22 mouse cellular contexts compared by ENCODE assay signal in genomic region chr2:87293977-87294376, GRCm38 (mm10). TPM values are rescaled to one million over a fixed set of nuclear protein-coding genes. Genes with fewer than 3 reads are reported as not detected.
DNase-seq lines count a peak whose midpoint lies in the region; ATAC-seq and TF ChIP-seq lines count a peak whose summit lies in the region.
"Not testable (repeated sequence)": the region's sequence is repeated elsewhere in the genome, so short reads cannot be mapped to it uniquely, and the experiment has no call there.
"Had no signal": no experiment of that assay in that cellular context is flagged by ENCODE, and none has a peak within 500 bp of the region (broad histone marks: within the 10 kb centered on the region; RNA-seq: fewer than 3 reads in every experiment).

No protein-coding gene starts in this region.

- H3K27ac ChIP-seq in heart, adult 2 months; heart, postnatal 0 days (ENCODE audit: low read depth): not testable (repeated sequence)

- TF ChIP-seq EP300 in heart, adult 2 months (IDR thresholded peaks at IDR 0.05; ENCODE audit: insufficient read depth, low read depth, low read length); heart, postnatal 0 days (IDR thresholded peaks at IDR 0.05; ENCODE audit: low read depth): not testable (repeated sequence)

- not testable (repeated sequence) for H3K9me3 ChIP-seq in heart, postnatal 0 days (replicated peaks; ENCODE audit: control insufficient read depth, low read length)

- intact Hi-C loops in heart, adult 2 months (cut with DNase I); heart, postnatal 14 days (cut with DNase I): not testable (repeated sequence)

- ATAC-seq in heart, postnatal 0 days (ENCODE audit: insufficient read depth, low read depth), result peak; percentile 36; the same call in 1 of the 2 replicates

- DNase-seq in heart, adult 11 months, result peak; percentile 92
- peak in 1 of 2 experiments; percentile 42 for DNase-seq in heart, adult 2 months
- DNase-seq in heart, adult 9 months (ENCODE audit: low spot score in 2 of 2), result peak; percentile 20 to 22
- not testable (repeated sequence) for DNase-seq in heart, postnatal 0 days (ENCODE audit: low spot score)
- peak; percentile 9 to 42 for DNase-seq in heart, postnatal 14 days

- not testable (repeated sequence) for H3K79me2 ChIP-seq in heart, adult 2 months (replicated peaks; ENCODE audit: control insufficient read depth, insufficient read depth, low read length)

- not testable (repeated sequence) for H3K4me2 ChIP-seq in heart, postnatal 0 days (ENCODE audit: low read depth, low read length)

- TF ChIP-seq CTCF in heart, adult 2 months (IDR thresholded peaks at IDR 0.05), result peak; percentile 16; the same call in 1 of the 2 replicates
- TF ChIP-seq CTCF in heart, postnatal 0 days (IDR thresholded peaks at IDR 0.05; ENCODE audit: low read depth), result not testable (repeated sequence)

- H3K36me3 ChIP-seq in heart, adult 2 months (ENCODE audit: control insufficient read depth, insufficient read depth, low read length); heart, postnatal 0 days (replicated peaks; ENCODE audit: control insufficient read depth, insufficient read depth, low read length): not testable (repeated sequence)

- not testable (repeated sequence) for H3K4me1 ChIP-seq in heart, adult 2 months (ENCODE audit: control insufficient read depth, insufficient read depth, low read length); heart, postnatal 0 days (ENCODE audit: control insufficient read depth, insufficient read depth)

- TF ChIP-seq POLR2A in heart, adult 2 months (IDR thresholded peaks at IDR 0.05; ENCODE audit: insufficient read depth, low read depth, low read length), result not testable (repeated sequence)

- H3K27me3 ChIP-seq in heart, adult 2 months (ENCODE audit: control insufficient read depth, insufficient read depth, low read length); heart, postnatal 0 days (ENCODE audit: control insufficient read depth, insufficient read depth, low read length): not testable (repeated sequence)

- not testable (repeated sequence) for H3K4me3 ChIP-seq in heart, adult 2 months; heart, postnatal 0 days (ENCODE audit: low read depth, low read length)

- H3K9ac ChIP-seq in heart, adult 2 months (ENCODE audit: low read depth, low read length); heart, postnatal 0 days (replicated peaks; ENCODE audit: low read depth, low read length): not testable (repeated sequence)

RNA-seq across cellular contexts. Expression of gene Olfr1118, which starts 13.4 kb away (rescaled TPM):
- total RNA-seq in heart, adult 2 months (2021), result not detected
- polyA plus RNA-seq in heart, adult 2 months (2012; rRNA removed), result not detected in 2 replicates
- not detected in 2 replicates for total RNA-seq in heart, postnatal 0 days (2014; rRNA removed; ENCODE audit: low replicate concordance)
- polyA plus RNA-seq in heart, postnatal 0 days (2015; fragmentation: Nextera tagmentation; extraction: Ambion mirVana), result not detected in 2 replicates
- not detected for total RNA-seq in heart, postnatal 14 days (2021)
- total RNA-seq: adrenal gland, adult 18-20 months; adrenal gland, adult 8-10 months; adrenal gland, postnatal 14 days; adrenal gland, postnatal 36 days; CH12.LX had no signal
- polyA plus RNA-seq: activated CD4-positive, CD25-positive, alpha-beta regulatory T cell, adult 4 months; CD4-positive, CD25-positive, alpha-beta regulatory T cell, adult 4 months; cerebellum, adult 2 months; cortical plate, adult 2 months; embryonic facial prominence, embryonic 10.5 days; embryonic facial prominence, embryonic 12.5 days; embryonic facial prominence, embryonic 14.5 days; forebrain, embryonic 11.5 days; forebrain, embryonic 13.5 days; forebrain, embryonic 15.5 days; G1E; Patski had no signal

RNA-seq across cellular contexts. Expression of gene Olfr1116, which starts 26.6 kb away (rescaled TPM):
- not detected for total RNA-seq in heart, adult 2 months (2021)
- polyA plus RNA-seq in heart, adult 2 months (2012; rRNA removed), result not detected in 2 replicates
- not detected in 2 replicates for total RNA-seq in heart, postnatal 0 days (2014; rRNA removed; ENCODE audit: low replicate concordance)
- polyA plus RNA-seq in heart, postnatal 0 days (2015; fragmentation: Nextera tagmentation; extraction: Ambion mirVana), result not detected in 2 replicates
- not detected for total RNA-seq in heart, postnatal 14 days (2021)
- total RNA-seq: adrenal gland, adult 18-20 months; adrenal gland, adult 8-10 months; adrenal gland, postnatal 14 days; adrenal gland, postnatal 36 days; CH12.LX had no signal
- polyA plus RNA-seq: cerebellum, adult 2 months; cortical plate, adult 2 months; embryonic facial prominence, embryonic 10.5 days; embryonic facial prominence, embryonic 12.5 days; embryonic facial prominence, embryonic 14.5 days; forebrain, embryonic 11.5 days; forebrain, embryonic 13.5 days; forebrain, embryonic 15.5 days; G1E; Patski had no signal

RNA-seq across cellular contexts. Expression of gene Olfr1115, which starts 46.2 kb away (rescaled TPM):
- total RNA-seq in heart, adult 2 months (2021), result not detected
- not detected in 2 replicates for polyA plus RNA-seq in heart, adult 2 months (2012; rRNA removed)
- not detected in 2 replicates for total RNA-seq in heart, postnatal 0 days (2014; rRNA removed; ENCODE audit: low replicate concordance)
- polyA plus RNA-seq in heart, postnatal 0 days (2015; fragmentation: Nextera tagmentation; extraction: Ambion mirVana), result not detected in 2 replicates
- total RNA-seq in heart, postnatal 14 days (2021), result not detected
- total RNA-seq: adrenal gland, adult 18-20 months; adrenal gland, adult 8-10 months; adrenal gland, postnatal 14 days; adrenal gland, postnatal 36 days; CH12.LX had no signal
- polyA plus RNA-seq: activated CD4-positive, CD25-positive, alpha-beta regulatory T cell, adult 4 months; CD4-positive, CD25-positive, alpha-beta regulatory T cell, adult 4 months; cerebellum, adult 2 months; cortical plate, adult 2 months; embryonic facial prominence, embryonic 10.5 days; embryonic facial prominence, embryonic 12.5 days; forebrain, embryonic 11.5 days; forebrain, embryonic 13.5 days; forebrain, embryonic 15.5 days; G1E; Patski had no signal
